Mouse (Mus musculus): ENCODE results near the gene Dnah17.

Dnah17 gene

GRCm38 (mm10) chr11:118018328-118018727 is 112.1 kb downstream of the Dnah17 start:
- no peak for DNase-seq (ENCODE audit: low spot score)

GRCm38 (mm10) chr11:118015381-118016145 is 114.9 kb downstream of the Dnah17 start:
- DNase-seq (ENCODE audit: low spot score), result no peak

GRCm38 (mm10) chr11:118014391-118014995 is 115.9 kb downstream of the Dnah17 start:
- no peak for DNase-seq (ENCODE audit: low spot score)

GRCm38 (mm10) chr11:118013339-118013738 is 117.1 kb downstream of the Dnah17 start:
- no peak for DNase-seq (ENCODE audit: low spot score)

GRCm38 (mm10) chr11:118012595-118012994 is 117.8 kb downstream of the Dnah17 start:
- DNase-seq (ENCODE audit: low spot score), result no peak

GRCm38 (mm10) chr11:118009865-118010571 is 120.4 kb downstream of the Dnah17 start:
- no peak for DNase-seq (ENCODE audit: low spot score)

GRCm38 (mm10) chr11:118008843-118009242 is 121.6 kb downstream of the Dnah17 start:
- DNase-seq (ENCODE audit: low spot score), result no peak

GRCm38 (mm10) chr11:118008144-118008805 is 122.2 kb downstream of the Dnah17 start:
- DNase-seq (ENCODE audit: low spot score), result no peak

GRCm38 (mm10) chr11:118007460-118008143 is 122.8 kb downstream of the Dnah17 start:
- peak; percentile 76 for DNase-seq (ENCODE audit: low spot score)

- DNase-seq (ENCODE audit: low spot score), result no peak
Measured at GRCm38 (mm10) chr11:118004217-118004616, 126.2 kb downstream of the Dnah17 start.

- DNase-seq (ENCODE audit: low spot score), result no peak
Measured at GRCm38 (mm10) chr11:118003718-118004117, 126.7 kb downstream of the Dnah17 start.

- no peak for DNase-seq (ENCODE audit: low spot score)
Measured at GRCm38 (mm10) chr11:118003176-118003575, 127.3 kb downstream of the Dnah17 start.

GRCm38 (mm10) chr11:118000565-118001215 is 129.7 kb downstream of the Dnah17 start:
- DNase-seq (ENCODE audit: low spot score), result no peak

- DNase-seq (ENCODE audit: low spot score), result no peak
Measured at GRCm38 (mm10) chr11:118000083-118000482, 130.4 kb downstream of the Dnah17 start.

GRCm38 (mm10) chr11:117999260-117999934 is 131.0 kb downstream of the Dnah17 start:
- DNase-seq (ENCODE audit: low spot score), result no peak

- no peak for DNase-seq (ENCODE audit: low spot score)
Measured at GRCm38 (mm10) chr11:117998356-117998755, 132.1 kb downstream of the Dnah17 start.

GRCm38 (mm10) chr11:117997085-117997484 is 133.3 kb downstream of the Dnah17 start:
- no peak for DNase-seq (ENCODE audit: low spot score)

GRCm38 (mm10) chr11:117996066-117996465 is 134.4 kb downstream of the Dnah17 start:
- DNase-seq (ENCODE audit: low spot score), result no peak

- no peak for DNase-seq (ENCODE audit: low spot score)
Measured at GRCm38 (mm10) chr11:117995661-117996060, 134.8 kb downstream of the Dnah17 start.

GRCm38 (mm10) chr11:117995255-117995654 is 135.2 kb downstream of the Dnah17 start:
- no peak for DNase-seq (ENCODE audit: low spot score)
